Mouse (Mus musculus): ENCODE data around the gene Mrps7. TPM values are rescaled to one million over a fixed set of nuclear protein-coding genes. Genes with fewer than 3 reads are reported as not detected.

Gene Mrps7
- polyA plus RNA-seq, 1 experiment from 2014 or later: 77.0 TPM

DNA sequence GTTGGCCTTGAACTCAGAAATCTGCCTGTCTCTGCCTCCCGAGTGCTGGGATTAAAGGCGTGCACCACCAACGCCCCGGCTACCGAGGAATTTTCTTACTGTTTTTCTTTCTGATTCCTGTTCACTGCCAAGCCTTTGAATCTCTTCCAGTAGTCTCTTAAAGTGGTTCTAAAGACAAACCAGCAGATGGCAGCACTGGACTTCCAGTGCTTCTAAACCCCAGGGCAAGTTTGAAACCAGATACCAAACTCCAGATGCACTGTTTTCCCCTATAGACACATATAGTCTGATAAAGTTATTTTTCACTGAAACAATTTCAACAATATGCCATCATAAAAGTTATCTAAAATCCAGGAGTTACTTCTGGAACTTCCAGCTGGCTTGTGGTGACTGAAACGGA is 43.7 kb downstream of the Mrps7 start:
- peaks cover 4% of the 10 kb centered on the region for H3K36me3 ChIP-seq (ENCODE audit: control insufficient read depth, insufficient read depth, low read length)
- H3K4me2 ChIP-seq (ENCODE audit: low read length): no peak overlapping the region
- no peaks in the 10 kb centered on the region for H3K27me3 ChIP-seq (ENCODE audit: control insufficient read depth, insufficient read depth, low read depth, low read length)
- H3K4me3 ChIP-seq (ENCODE audit: low read depth, low read length): no peak overlapping the region
- no peak overlapping the region for H3K9ac ChIP-seq (ENCODE audit: low read depth, low read length)
- no peaks in the 10 kb centered on the region for H3K4me1 ChIP-seq (ENCODE audit: control insufficient read depth, insufficient read depth, low read length)
- no peak overlapping the region for H3K27ac ChIP-seq (ENCODE audit: low read length)
- no peak for ATAC-seq
- H3K9me3 ChIP-seq (replicated peaks; ENCODE audit: control insufficient read depth, low read length, poor library complexity, severe bottlenecking): no peaks in the 10 kb centered on the region
- 55% methylated on average over 6 of the region's 6 CpGs for WGBS

DNA sequence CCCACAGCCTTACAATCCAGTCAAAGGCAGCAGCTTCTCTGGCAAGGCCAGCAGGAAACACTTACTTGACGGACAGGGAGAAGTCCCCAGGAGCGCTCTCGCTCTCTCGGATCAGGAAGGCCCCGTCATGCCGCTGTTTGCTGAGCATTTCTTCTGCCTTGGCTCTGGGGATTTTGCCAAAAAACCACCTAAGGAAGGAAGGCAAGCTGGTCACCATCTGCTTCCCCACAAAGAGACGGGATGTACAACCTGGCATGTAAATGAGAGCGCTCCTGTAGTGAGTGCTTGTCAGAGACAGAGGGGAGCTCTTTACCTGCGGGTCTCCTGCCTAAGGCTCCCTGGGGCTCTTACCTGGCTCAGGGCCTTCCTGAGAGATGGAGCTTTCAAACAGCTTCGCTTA is 46.0 kb downstream of the Mrps7 start:
- Histone ChIP-seq H3K9ac (ENCODE audit: low read depth, low read length) (no peak overlapping the region), H3K4me3 (ENCODE audit: low read depth, low read length) (no peak overlapping the region), H3K4me1 (ENCODE audit: control insufficient read depth, insufficient read depth, low read length) (no peaks in the 10 kb centered on the region), H3K36me3 (ENCODE audit: control insufficient read depth, insufficient read depth, low read length) (peaks cover 5% of the 10 kb centered on the region), H3K4me2 (ENCODE audit: low read length) (no peak overlapping the region), H3K27ac (ENCODE audit: low read length) (no peak overlapping the region), H3K9me3 (replicated peaks; ENCODE audit: control insufficient read depth, low read length, poor library complexity, severe bottlenecking) (no peaks in the 10 kb centered on the region), H3K27me3 (ENCODE audit: control insufficient read depth, insufficient read depth, low read depth, low read length) (no peaks in the 10 kb centered on the region)
- no peak for ATAC-seq
- 36% methylated on average over 10 of the region's 10 CpGs for WGBS

DNA sequence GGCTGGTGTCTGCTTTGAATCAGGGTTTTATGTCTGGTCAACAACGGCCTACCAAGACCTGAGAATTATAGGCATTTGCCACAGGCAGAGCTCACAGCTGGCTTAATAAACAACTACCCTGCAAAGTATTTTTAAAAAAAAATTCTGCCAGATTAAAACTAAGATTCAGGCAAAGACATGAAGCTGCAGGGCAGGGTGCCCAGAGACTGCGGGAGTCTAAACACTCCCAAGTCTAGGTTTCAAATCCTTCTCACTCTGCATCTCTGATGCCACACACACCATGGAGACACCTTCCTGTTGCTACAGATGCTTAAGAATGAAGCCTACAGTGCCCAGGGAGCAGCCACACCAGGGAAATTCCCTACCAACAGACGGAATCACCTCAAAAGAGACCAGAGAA is 48.0 kb downstream of the Mrps7 start:
- Histone ChIP-seq H3K9ac (ENCODE audit: low read depth, low read length) (no peak overlapping the region), H3K27me3 (ENCODE audit: control insufficient read depth, insufficient read depth, low read depth, low read length) (no peaks in the 10 kb centered on the region), H3K9me3 (replicated peaks; ENCODE audit: control insufficient read depth, low read length, poor library complexity, severe bottlenecking) (no peaks in the 10 kb centered on the region), H3K4me2 (ENCODE audit: low read length) (no peak overlapping the region), H3K36me3 (ENCODE audit: control insufficient read depth, insufficient read depth, low read length) (peaks cover 2% of the 10 kb centered on the region; the same call in 1 of the 2 replicates), H3K4me3 (ENCODE audit: low read depth, low read length) (no peak overlapping the region), H3K4me1 (ENCODE audit: control insufficient read depth, insufficient read depth, low read length) (no peaks in the 10 kb centered on the region), H3K27ac (ENCODE audit: low read length) (no peak overlapping the region)
- ATAC-seq: no peak
- 90% methylated on average over 3 of the region's 3 CpGs for WGBS

DNA sequence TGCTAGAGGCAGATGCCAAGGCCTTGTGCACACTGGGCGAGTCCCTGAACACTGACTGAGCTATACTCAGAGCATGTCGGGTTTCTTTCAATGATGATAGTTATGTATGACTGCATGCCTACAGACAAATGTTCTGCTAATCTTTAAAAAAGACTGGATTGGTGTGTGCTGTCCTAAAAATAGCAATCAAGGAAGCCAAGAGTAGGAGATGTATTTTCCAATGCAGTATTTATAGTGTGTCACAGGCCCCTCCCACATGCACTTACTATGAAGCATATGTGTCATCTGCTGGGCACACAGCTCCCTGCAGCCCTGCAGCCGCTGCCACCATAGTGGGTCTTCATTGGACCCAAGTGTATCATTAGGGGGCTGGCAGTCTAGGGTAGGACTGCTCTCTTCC is 49.5 kb downstream of the Mrps7 start:
- WGBS: 95% methylated on average over 3 of the region's 3 CpGs
- H3K27ac ChIP-seq (ENCODE audit: low read length): no peak overlapping the region

DNA sequence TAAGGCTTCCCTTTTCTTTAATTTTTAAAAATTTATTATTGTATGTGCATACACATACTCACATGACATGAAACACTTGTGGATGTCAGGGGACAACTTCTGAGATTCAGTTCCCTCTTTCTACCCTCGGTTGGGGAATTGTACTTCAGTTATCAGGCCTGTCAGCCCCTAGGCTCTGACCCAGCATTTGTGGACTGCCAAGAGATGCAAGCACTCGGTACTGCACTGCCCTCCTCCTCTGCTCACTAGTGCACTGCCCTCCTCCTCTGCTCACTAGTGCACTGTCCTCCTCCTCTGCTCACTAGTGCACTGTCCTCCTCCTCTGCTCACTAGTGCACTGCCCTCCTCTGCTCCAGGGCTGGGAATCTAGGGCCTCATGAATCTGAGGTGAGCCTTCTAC is 50.4 kb downstream of the Mrps7 start:
- Histone ChIP-seq H3K36me3 (ENCODE audit: control insufficient read depth, insufficient read depth, low read length) (0 out of 2 replicates have a peak, but pooled peaks cover 2% of the 10 kb centered on the region), H3K4me1 (ENCODE audit: control insufficient read depth, insufficient read depth, low read length) (no peaks in the 10 kb centered on the region), H3K9ac (ENCODE audit: low read depth, low read length) (no peak overlapping the region), H3K9me3 (replicated peaks; ENCODE audit: control insufficient read depth, low read length, poor library complexity, severe bottlenecking) (no peaks in the 10 kb centered on the region), H3K27me3 (ENCODE audit: control insufficient read depth, insufficient read depth, low read depth, low read length) (no peaks in the 10 kb centered on the region), H3K4me2 (ENCODE audit: low read length) (no peak overlapping the region), H3K4me3 (ENCODE audit: low read depth, low read length) (no peak overlapping the region), H3K27ac (ENCODE audit: low read length) (no peak overlapping the region)
- WGBS: 77% methylated on average over 2 of the region's 2 CpGs
- ATAC-seq: no peak

More for the DNA sequence above, 49.5 kb downstream of the Mrps7 start:
- Histone ChIP-seq H3K9ac (ENCODE audit: low read depth, low read length) (no peak overlapping the region), H3K9me3 (replicated peaks; ENCODE audit: control insufficient read depth, low read length, poor library complexity, severe bottlenecking) (no peaks in the 10 kb centered on the region), H3K4me1 (ENCODE audit: control insufficient read depth, insufficient read depth, low read length) (no peaks in the 10 kb centered on the region), H3K4me2 (ENCODE audit: low read length) (no peak overlapping the region), H3K4me3 (ENCODE audit: low read depth, low read length) (no peak overlapping the region), H3K27me3 (ENCODE audit: control insufficient read depth, insufficient read depth, low read depth, low read length) (no peaks in the 10 kb centered on the region), H3K36me3 (ENCODE audit: control insufficient read depth, insufficient read depth, low read length) (peaks cover 2% of the 10 kb centered on the region; the same call in 1 of the 2 replicates)
- ATAC-seq: no peak

Other genes starting within 250 kb of the Mrps7 start
- gene Hid1, start 236.2 kb upstream of the Mrps7 start, polyA plus RNA-seq (2015; fragmentation: Nextera tagmentation; extraction: Ambion mirVana): 68.6 and 75.2 TPM in 2 replicates
- gene Cdr2l, start 222.0 kb upstream of the Mrps7 start, polyA plus RNA-seq (2015; fragmentation: Nextera tagmentation; extraction: Ambion mirVana): 18.5 and 21.6 TPM in 2 replicates
- 173 and 180 TPM in 2 replicates for gene Mrpl58, start 200.2 kb upstream of the Mrps7 start, polyA plus RNA-seq (2015; fragmentation: Nextera tagmentation; extraction: Ambion mirVana)
- gene Atp5h, start 184.0 kb upstream of the Mrps7 start, polyA plus RNA-seq (2015; fragmentation: Nextera tagmentation; extraction: Ambion mirVana): 773 and 819 TPM in 2 replicates
- gene Kctd2, start 183.8 kb upstream of the Mrps7 start, polyA plus RNA-seq (2015; fragmentation: Nextera tagmentation; extraction: Ambion mirVana): 20.1 and 23.1 TPM in 2 replicates
- gene Trim80, start 163.4 kb upstream of the Mrps7 start, polyA plus RNA-seq (2015; fragmentation: Nextera tagmentation; extraction: Ambion mirVana): not detected in 2 replicates
- 0.19 TPM in 1 of 2 replicates, not detected in the other for gene Slc16a5, start 141.5 kb upstream of the Mrps7 start, polyA plus RNA-seq (2015; fragmentation: Nextera tagmentation; extraction: Ambion mirVana)
- 19.6 and 23.1 TPM in 2 replicates for gene Armc7, start 128.3 kb upstream of the Mrps7 start, polyA plus RNA-seq (2015; fragmentation: Nextera tagmentation; extraction: Ambion mirVana)
- 100 and 104 TPM in 2 replicates for gene Nt5c, start 112.1 kb upstream of the Mrps7 start, polyA plus RNA-seq (2015; fragmentation: Nextera tagmentation; extraction: Ambion mirVana)
- gene Jpt1, start 89.5 kb upstream of the Mrps7 start, polyA plus RNA-seq (2015; fragmentation: Nextera tagmentation; extraction: Ambion mirVana): 1,597 and 1,674 TPM in 2 replicates
- 1,000 and 1,072 TPM in 2 replicates for gene Sumo2, start 67.6 kb upstream of the Mrps7 start, polyA plus RNA-seq (2015; fragmentation: Nextera tagmentation; extraction: Ambion mirVana)
- 103 and 106 TPM in 2 replicates for gene Nup85, start 39.5 kb upstream of the Mrps7 start, polyA plus RNA-seq (2015; fragmentation: Nextera tagmentation; extraction: Ambion mirVana)
- gene Gga3, start 126 bp downstream of the Mrps7 start, polyA plus RNA-seq (2015; fragmentation: Nextera tagmentation; extraction: Ambion mirVana): 34.7 and 37.5 TPM in 2 replicates
- gene Mif4gd, start 9.0 kb downstream of the Mrps7 start, polyA plus RNA-seq (2015; fragmentation: Nextera tagmentation; extraction: Ambion mirVana): 12.5 and 12.7 TPM in 2 replicates
- gene Slc25a19, start 24.4 kb downstream of the Mrps7 start, polyA plus RNA-seq (2015; fragmentation: Nextera tagmentation; extraction: Ambion mirVana): 42.5 and 50.8 TPM in 2 replicates
- 177 and 196 TPM in 2 replicates for gene Grb2, start 104.7 kb downstream of the Mrps7 start, polyA plus RNA-seq (2015; fragmentation: Nextera tagmentation; extraction: Ambion mirVana)
- gene Tmem94, start 161.5 kb downstream of the Mrps7 start, polyA plus RNA-seq (2015; fragmentation: Nextera tagmentation; extraction: Ambion mirVana): 25.1 and 25.6 TPM in 2 replicates
- 7.6 and 8.9 TPM in 2 replicates for gene Caskin2, start 209.7 kb downstream of the Mrps7 start, polyA plus RNA-seq (2015; fragmentation: Nextera tagmentation; extraction: Ambion mirVana)
- 23.7 and 24.2 TPM in 2 replicates for gene Tsen54, start 210.8 kb downstream of the Mrps7 start, polyA plus RNA-seq (2015; fragmentation: Nextera tagmentation; extraction: Ambion mirVana)
- 0.82 and 1.0 TPM in 2 replicates for gene Llgl2, start 220.1 kb downstream of the Mrps7 start, polyA plus RNA-seq (2015; fragmentation: Nextera tagmentation; extraction: Ambion mirVana)